Mouse (Mus musculus): Measurements from ENCODE around the gene Arhgap6. TPM values are rescaled to one million over a fixed set of nuclear protein-coding genes. Genes with fewer than 3 reads are reported as not detected.
"Not testable (repeated sequence)": the region's sequence is repeated elsewhere in the genome, so short reads cannot be mapped to it uniquely, and the experiment has no call there.

The Arhgap6 gene
- polyA plus RNA-seq, 1 experiment from 2014 or later, result 0.82 TPM

DNA sequence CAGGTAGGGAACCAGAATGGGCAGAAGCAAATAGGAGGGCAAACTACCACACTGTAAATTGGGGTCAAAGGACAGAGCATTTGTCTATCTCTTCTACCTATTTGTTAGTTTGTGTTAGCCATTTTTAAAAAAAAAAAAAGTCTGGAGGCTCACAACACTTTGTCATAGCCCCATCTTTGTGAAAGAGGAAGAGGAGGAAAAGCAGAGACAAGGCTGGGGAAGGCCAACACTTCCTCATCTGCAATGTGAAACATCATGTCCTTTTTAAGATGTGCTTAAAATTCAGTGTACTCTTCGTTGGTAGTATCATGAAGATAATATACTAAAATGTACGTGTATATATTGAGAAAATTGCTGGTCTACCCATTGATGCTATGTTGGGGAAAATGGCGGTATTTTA, 466.1 kb downstream of the Arhgap6 start:
- no peak overlapping the region for H3K4me2 ChIP-seq (replicated peaks)
- H3K27me3 ChIP-seq, result peaks cover 22% of the 10 kb centered on the region; the same call in 1 of the 2 replicates
- ATAC-seq, result no peak
- no peak overlapping the region for H3K4me3 ChIP-seq (replicated peaks)
- no peaks in the 10 kb centered on the region for H3K4me1 ChIP-seq (replicated peaks)
- no peak overlapping the region for H3K27ac ChIP-seq
- H3K9ac ChIP-seq (replicated peaks), result no peak overlapping the region
- WGBS, result 79% methylated on average over 3 of the region's 3 CpGs
- no peaks in the 10 kb centered on the region for H3K9me3 ChIP-seq
- H3K36me3 ChIP-seq, result no peaks in the 10 kb centered on the region

DNA sequence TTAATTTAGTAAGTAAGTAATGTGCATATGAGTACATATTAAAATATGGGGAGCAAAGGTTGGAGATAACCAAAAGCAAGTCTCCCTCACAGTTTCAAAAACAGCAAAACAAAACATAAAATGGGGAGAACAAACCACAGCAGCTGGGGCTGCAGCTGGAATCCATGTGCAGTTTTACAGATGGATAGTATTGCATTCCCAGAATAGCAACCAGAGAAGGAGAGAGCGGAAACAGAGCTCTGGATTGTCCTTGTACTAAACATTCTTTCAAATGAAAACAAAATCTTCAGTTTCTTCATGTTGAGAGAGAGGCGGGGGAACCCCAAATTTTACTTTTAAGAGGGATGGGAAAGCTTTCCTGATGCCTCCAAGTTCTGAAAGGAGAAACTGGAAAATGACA, 467.3 kb downstream of the Arhgap6 start:
- H3K36me3 ChIP-seq, result no peaks in the 10 kb centered on the region

DNA sequence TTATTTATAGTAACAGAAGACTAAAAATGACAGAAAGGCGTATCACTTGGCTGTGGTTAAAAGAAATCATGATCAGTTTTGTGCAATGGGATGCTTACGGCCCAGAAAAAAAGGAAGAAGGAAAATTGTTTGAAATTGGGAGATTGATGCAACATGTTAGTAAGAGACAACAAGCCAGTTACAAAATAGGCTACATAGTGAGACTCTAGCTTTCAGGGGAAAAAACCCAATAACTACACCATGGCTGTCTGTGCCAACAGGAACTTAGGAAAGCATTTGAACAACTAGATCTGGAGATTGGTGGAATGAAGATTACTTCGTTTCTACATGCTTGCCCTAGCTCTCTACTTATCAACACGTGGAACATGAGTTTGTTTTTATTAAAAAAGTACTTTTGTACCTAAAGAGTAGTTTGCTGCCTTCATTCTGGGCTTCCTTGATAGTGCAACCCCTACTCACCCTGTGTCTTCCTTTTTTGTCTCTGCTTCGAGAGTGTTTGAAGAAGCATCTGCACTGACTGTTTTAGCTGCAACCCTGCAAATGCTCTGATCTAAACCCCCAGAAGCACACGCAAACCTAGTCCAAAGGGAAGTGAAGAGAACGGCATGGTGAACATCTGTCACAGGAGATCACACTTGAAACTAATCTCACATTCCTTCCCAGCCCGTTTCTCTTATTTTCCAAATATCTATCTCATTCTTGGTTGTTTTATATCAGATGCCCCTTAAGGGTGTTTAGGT, 468.7 kb downstream of the Arhgap6 start:
- Histone ChIP-seq H3K36me3 (no peaks in the 10 kb centered on the region), H3K4me3 (replicated peaks) (no peak overlapping the region), H3K27me3 (peaks cover 25% of the 10 kb centered on the region; the same call in 1 of the 2 replicates), H3K27ac (no peak overlapping the region), H3K9me3 (no peaks in the 10 kb centered on the region), H3K9ac (replicated peaks) (no peak overlapping the region), H3K4me2 (replicated peaks) (no peak overlapping the region), H3K4me1 (replicated peaks) (no peaks in the 10 kb centered on the region)
- ATAC-seq, result no peak
- 71% methylated on average over 8 of the region's 8 CpGs for WGBS

More for the DNA sequence above, 467.3 kb downstream of the Arhgap6 start:
- H3K4me2 ChIP-seq (replicated peaks), result no peak overlapping the region
- H3K9me3 ChIP-seq, result no peaks in the 10 kb centered on the region
- ATAC-seq, result no peak
- WGBS, result 86% methylated on average over 2 of the region's 2 CpGs
- H3K4me1 ChIP-seq (replicated peaks), result no peaks in the 10 kb centered on the region
- no peak overlapping the region for H3K4me3 ChIP-seq (replicated peaks)
- peaks cover 22% of the 10 kb centered on the region; the same call in 1 of the 2 replicates for H3K27me3 ChIP-seq
- no peak overlapping the region for H3K9ac ChIP-seq (replicated peaks)
- H3K27ac ChIP-seq, result no peak overlapping the region

DNA sequence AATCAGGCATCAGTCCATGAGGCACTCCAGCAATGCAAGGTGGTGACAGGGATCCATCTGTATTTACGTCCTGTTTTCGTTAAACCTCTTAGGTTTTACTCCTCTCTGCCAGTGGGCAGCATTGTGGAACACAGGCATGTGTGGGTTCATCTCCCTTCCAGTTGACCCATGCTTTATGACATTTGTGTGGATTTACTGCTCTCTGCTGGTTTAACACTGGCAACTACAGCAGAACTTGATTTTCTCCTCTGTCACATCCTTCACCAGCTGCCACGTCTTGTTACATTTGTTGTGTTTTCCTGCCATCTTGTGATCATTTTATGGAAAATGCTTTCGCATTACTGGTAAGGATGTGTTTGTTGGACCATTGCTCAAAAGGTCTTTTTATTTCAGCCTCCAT, 504.7 kb downstream of the Arhgap6 start:
- peak; percentile 60; the same call in 1 of the 2 replicates for ATAC-seq
- Histone ChIP-seq H3K9me3 (no peaks in the 10 kb centered on the region), H3K36me3 (no peaks in the 10 kb centered on the region), H3K4me3 (replicated peaks) (no peak overlapping the region), H3K4me2 (replicated peaks) (no peak overlapping the region), H3K4me1 (replicated peaks) (no peaks in the 10 kb centered on the region), H3K27ac (no peak overlapping the region), H3K27me3 (no peaks in the 10 kb centered on the region; the same call in 1 of the 2 replicates), H3K9ac (replicated peaks) (no peak overlapping the region)
- WGBS, result 79% methylated on average over 4 of the region's 4 CpGs

DNA sequence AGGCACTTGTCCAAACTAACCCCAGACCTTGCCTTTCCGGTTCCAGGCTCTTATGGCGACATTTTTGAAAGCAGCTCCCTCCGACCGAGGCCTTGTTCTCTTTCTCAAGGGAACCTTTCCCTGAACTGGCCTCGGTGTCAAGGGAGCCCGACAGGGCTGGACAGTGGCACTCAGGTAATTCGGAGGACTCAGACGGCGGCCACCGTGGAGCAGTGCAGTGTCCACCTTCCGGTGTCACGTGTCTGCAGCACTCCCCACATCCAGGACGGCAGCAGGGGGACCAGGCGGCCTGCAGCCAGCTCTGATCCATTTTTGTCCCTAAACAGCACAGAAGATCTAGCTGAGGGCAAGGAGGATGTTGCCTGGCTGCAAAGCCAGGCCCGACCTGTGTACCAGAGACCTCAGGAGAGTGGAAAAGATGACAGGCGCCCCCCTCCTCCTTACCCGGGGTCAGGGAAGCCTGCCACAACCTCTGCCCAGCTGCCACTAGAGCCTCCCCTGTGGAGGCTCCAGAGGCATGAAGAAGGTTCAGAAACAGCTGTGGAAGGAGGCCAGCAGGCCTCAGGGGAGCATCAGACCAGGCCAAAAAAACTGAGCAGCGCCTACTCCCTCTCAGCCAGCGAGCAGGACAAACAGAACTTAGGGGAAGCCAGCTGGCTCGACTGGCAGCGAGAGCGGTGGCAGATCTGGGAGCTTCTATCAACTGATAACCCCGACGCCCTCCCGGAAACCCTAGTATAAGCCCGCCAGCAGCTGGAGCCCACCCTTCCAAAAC, 507.6 kb downstream of the Arhgap6 start:
- Histone ChIP-seq H3K9me3 (no peaks in the 10 kb centered on the region), H3K36me3 (no peaks in the 10 kb centered on the region), H3K27me3 (no peaks in the 10 kb centered on the region; the same call in 1 of the 2 replicates), H3K4me2 (replicated peaks) (no peak overlapping the region), H3K4me1 (replicated peaks) (no peaks in the 10 kb centered on the region), H3K27ac (no peak overlapping the region), H3K9ac (replicated peaks) (no peak overlapping the region), H3K4me3 (replicated peaks) (no peak overlapping the region)
- ATAC-seq, result 0 out of 2 replicates have a peak, but pooled peaks have one; percentile 30
- WGBS, result 69% methylated on average over 26 of the region's 26 CpGs

DNA sequence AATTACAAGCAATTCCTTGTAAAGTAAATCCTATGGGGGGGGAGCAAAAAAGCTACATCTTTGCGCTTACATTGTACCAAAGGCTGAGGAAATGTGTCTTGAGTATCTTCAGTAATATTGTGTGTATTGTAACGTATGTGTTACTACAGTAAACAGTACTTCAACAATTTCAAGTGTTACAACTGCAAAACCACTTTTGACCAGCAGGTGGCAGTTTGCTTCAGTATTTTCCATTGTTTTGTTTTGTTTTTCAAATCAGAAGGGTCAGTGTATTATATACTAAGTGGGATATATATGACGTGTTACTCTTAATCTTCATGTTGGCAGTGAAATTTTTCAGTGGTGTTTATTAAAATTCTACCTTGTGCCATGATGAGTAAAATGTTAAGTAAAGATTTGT, 509.0 kb downstream of the Arhgap6 start:
- H3K4me2 ChIP-seq (replicated peaks), result no peak overlapping the region
- no peaks in the 10 kb centered on the region; the same call in 1 of the 2 replicates for H3K27me3 ChIP-seq
- H3K4me1 ChIP-seq (replicated peaks), result no peaks in the 10 kb centered on the region
- H3K9ac ChIP-seq (replicated peaks), result no peak overlapping the region
- no peaks in the 10 kb centered on the region for H3K36me3 ChIP-seq
- ATAC-seq, result no peak
- 51% methylated on average over 3 of the region's 3 CpGs for WGBS
- no peak overlapping the region for H3K4me3 ChIP-seq (replicated peaks)
- H3K9me3 ChIP-seq, result no peaks in the 10 kb centered on the region
- no peak overlapping the region for H3K27ac ChIP-seq

DNA sequence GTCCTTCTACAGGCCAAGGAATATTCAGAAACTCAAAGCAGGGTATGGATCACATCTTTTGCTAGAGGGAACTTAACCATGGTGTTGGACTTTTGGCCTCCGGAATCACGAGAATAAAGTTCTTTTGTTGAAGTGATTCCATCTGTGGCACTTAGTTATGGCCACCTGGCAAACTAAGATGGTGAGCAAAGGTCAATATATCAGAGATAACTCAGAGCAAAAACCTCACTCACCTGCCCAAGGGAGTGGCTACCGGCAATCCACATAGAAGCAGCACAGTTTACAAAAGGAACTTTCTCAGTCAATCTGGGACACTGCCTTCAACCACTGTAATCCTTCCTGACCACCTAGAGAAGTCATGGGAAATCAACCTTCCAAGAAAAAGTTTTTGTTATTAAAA, 513.7 kb downstream of the Arhgap6 start:
- H3K36me3 ChIP-seq, result peaks cover 4% of the 10 kb centered on the region; the same call in 1 of the 2 replicates
- no peaks in the 10 kb centered on the region for H3K9me3 ChIP-seq
- H3K27me3 ChIP-seq, result 0 out of 2 replicates have a peak, but pooled peaks cover 4% of the 10 kb centered on the region
- H3K4me1 ChIP-seq (replicated peaks), result no peaks in the 10 kb centered on the region
- H3K9ac ChIP-seq (replicated peaks), result no peak overlapping the region
- no peak overlapping the region for H3K27ac ChIP-seq
- no peak overlapping the region for H3K4me2 ChIP-seq (replicated peaks)
- ATAC-seq, result no peak
- 92% methylated on average over 3 of the region's 3 CpGs for WGBS
- H3K4me3 ChIP-seq (replicated peaks), result no peak overlapping the region

DNA sequence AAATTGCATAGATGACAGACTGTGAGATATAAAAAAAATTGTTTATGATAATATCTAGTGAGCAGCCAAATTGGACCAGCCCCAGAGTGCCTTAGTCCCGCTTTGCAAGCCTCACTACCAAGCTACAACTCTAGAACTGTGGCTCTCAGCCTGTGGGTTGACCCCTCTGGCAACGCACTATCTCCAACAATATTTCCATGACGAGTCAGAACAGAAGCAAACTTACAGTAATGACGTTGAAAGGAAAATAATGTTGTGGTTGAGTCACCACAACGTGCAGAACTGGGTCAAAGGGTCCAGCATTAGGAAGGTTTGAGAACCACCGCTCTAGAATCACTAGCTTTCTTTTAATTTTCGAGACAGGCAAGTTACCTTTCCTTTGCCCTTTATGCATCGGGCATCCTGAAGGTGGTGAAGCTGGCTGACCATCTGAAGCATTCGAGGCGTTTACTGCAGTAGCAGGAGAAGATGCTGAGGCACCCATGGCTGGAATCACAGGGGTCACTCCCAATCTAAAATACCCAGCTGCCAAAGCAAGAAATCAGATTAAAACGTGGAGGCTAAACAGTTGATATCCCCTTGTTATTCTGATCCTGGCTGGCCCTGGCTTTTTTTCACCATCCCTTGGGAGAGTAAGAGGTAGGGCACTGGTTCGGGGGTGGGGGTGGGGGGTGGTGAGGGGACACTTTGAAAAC, 524.3 kb downstream of the Arhgap6 start:
- peaks cover 3% of the 10 kb centered on the region; the same call in 1 of the 2 replicates for H3K36me3 ChIP-seq
- peaks cover 8% of the 10 kb centered on the region for H3K4me1 ChIP-seq (replicated peaks)
- H3K9me3 ChIP-seq, result no peaks in the 10 kb centered on the region
- ATAC-seq, result no peak
- H3K4me2 ChIP-seq (replicated peaks), result peak overlapping the region; percentile 57
- H3K27me3 ChIP-seq, result peaks cover 2% of the 10 kb centered on the region; the same call in 1 of the 2 replicates
- H3K27ac ChIP-seq, result no peak overlapping the region
- H3K9ac ChIP-seq (replicated peaks), result peak overlapping the region; percentile 78
- WGBS, result 59% methylated on average over 12 of the region's 12 CpGs
- peak overlapping the region; percentile 57 for H3K4me3 ChIP-seq (replicated peaks)

DNA sequence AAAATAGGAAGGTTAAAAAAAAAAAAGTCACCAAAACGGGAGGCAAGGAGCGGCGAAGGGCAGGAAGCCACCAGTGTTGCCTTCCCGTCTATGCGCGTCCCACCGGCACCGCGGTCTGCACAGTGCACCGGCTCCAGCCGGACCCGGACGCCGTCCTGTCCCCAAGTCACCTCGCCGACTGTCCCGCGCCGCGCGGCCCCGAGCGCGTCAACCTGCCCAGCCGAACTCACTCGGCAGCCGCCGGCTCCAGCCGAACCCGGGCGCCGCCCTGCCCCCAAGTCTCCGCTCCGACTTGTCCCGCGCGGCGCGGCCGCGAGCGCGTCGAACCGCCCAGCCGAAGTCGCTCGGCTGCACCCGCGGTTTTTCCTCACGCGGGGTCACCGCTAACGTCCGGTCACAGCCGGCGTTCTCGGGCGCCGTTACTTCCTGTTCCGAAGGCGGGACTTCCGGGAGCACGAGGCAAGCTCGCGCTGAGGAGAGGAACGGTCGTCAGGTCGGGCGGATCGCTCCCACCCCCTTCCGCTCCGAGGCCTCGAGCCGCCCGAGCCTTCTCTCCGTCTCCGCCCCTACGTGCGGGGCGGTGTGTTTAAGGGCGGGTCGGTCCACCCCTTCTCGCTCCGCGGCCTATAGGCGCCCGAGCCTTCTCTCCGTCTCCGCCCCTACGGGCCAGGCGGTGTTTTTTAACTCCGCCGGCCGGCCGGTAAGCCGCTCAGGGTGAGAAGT, 525.2 kb downstream of the Arhgap6 start, which contains the start of gene Hccs:
Hccs (minus strand) TSS at position 428 of the 723 bp plus-strand sequence.
- H3K27ac ChIP-seq, result peak within 1 kb of the TSS; percentile 86
- peaks cover 3% of the 10 kb centered on the region; the same call in 1 of the 2 replicates for H3K27me3 ChIP-seq
- peak within 1 kb of the TSS; percentile 57 for H3K4me2 ChIP-seq (replicated peaks)
- peak within 1 kb of the TSS; percentile 57 for H3K4me3 ChIP-seq (replicated peaks)
- H3K9me3 ChIP-seq, result no peaks in the 10 kb centered on the region
- peaks cover 8% of the 10 kb centered on the region for H3K4me1 ChIP-seq (replicated peaks)
- 31% methylated on average over 94 of the region's 97 CpGs for WGBS
- peaks cover 3% of the 10 kb centered on the region; the same call in 1 of the 2 replicates for H3K36me3 ChIP-seq
- H3K9ac ChIP-seq (replicated peaks), result peak within 1 kb of the TSS; percentile 78
- ATAC-seq, result peak; percentile 100

DNA sequence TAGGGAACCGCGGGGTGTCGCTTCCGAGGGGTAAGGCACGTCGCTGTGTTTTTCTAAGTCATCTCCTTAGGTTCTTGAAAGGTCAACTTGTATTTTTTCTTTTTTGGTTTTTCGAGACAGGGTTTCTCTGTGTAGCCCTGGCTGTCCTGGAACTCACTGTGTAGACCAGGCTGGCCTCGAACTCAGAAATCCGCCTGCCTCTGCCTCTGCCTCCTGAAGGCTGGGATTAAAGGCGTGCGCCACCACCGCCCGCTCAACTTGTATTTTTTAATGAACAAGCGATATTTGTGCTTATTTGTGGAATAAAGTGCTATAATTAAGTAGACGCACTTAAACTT, 525.7 kb downstream of the Arhgap6 start:
- not testable (repeated sequence) for H3K9me3 ChIP-seq, ATAC-seq, H3K27ac ChIP-seq

DNA sequence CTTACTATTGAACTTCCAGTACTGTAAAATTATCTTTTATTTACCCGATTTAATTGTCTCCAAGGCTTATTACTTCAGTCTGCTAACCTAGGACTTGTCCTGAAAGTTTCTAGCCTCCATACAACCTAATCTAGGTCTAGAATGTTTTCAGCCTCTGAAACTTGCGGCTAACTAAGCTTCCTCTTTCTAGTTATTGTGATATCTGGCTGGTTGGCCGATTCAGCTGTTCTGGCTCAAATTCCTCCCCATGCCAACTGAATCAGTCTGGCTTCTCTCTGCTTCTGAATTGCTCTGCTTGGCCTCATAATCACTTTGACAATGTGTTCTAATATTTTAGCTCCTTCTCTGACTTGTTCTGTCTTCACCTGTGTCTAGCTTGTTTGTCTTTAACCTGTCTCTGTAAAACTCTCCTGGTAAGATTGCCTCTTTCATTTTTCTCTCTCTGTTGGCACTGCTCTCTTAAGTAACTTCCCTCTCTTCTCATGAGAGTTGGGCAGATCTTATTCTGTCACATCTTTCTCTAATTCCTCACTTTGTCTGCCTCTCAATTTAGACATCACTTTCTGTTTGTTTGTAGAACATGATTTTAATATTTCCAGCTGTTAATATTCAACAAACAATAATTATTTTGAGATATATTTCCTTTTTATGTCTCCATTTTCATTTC, 531.2 kb downstream of the Arhgap6 start:
- no peaks in the 10 kb centered on the region for H3K4me1 ChIP-seq (replicated peaks)
- H3K9ac ChIP-seq (replicated peaks), result no peak overlapping the region
- H3K4me2 ChIP-seq (replicated peaks), result no peak overlapping the region
- peaks cover 7% of the 10 kb centered on the region; the same call in 1 of the 2 replicates for H3K27me3 ChIP-seq
- ATAC-seq, result no peak
- 88% methylated on average over 3 of the region's 3 CpGs for WGBS
- no peaks in the 10 kb centered on the region for H3K9me3 ChIP-seq
- H3K36me3 ChIP-seq, result no peaks in the 10 kb centered on the region
- no peak overlapping the region for H3K27ac ChIP-seq
- no peak overlapping the region for H3K4me3 ChIP-seq (replicated peaks)

More for the DNA sequence above, 525.7 kb downstream of the Arhgap6 start:
- not testable (repeated sequence) for H3K36me3 ChIP-seq; H3K4me1 ChIP-seq (replicated peaks); H3K27me3 ChIP-seq
- H3K4me3 ChIP-seq (replicated peaks), result peak overlapping the region; percentile 57
- H3K4me2 ChIP-seq (replicated peaks), result peak overlapping the region; percentile 57
- WGBS, result 42% methylated on average over 15 of the region's 15 CpGs
- H3K9ac ChIP-seq (replicated peaks), result peak overlapping the region; percentile 78; the same call in 1 of the 2 replicates

Data from midbrain, embryonic 13.5 days (tissue).